Mouse (Mus musculus) forebrain, embryonic 15.5 days (tissue): ENCODE data around the gene Sf3b2. TPM values are rescaled to one million over a fixed set of nuclear protein-coding genes. Genes with fewer than 3 reads are reported as not detected.

Source experiments
- polyA plus RNA-seq: library from polyadenylated mRNA; unstranded; fragments of >200 nt; fragmentation: Nextera tagmentation; extraction: Ambion mirVana; gene quantifications from 2 replicates; pipeline ENCODE4 v1.2.1, GENCODE M21; 2015

Gene Sf3b2
- polyA plus RNA-seq, 1 experiment from 2014 or later, result 381 TPM

Other genes starting within 250 kb of the Sf3b2 start
- gene Rin1, start 245.0 kb downstream of the Sf3b2 start, polyA plus RNA-seq, result 0.97 and 2.0 TPM in 2 replicates
- 10.3 and 11.1 TPM in 2 replicates for gene Cd248, start 227.4 kb downstream of the Sf3b2 start, polyA plus RNA-seq
- gene Tmem151a, start 209.9 kb downstream of the Sf3b2 start, polyA plus RNA-seq, result 7.9 and 8.3 TPM in 2 replicates
- 53.0 and 54.3 TPM in 2 replicates for gene Yif1a, start 206.9 kb downstream of the Sf3b2 start, polyA plus RNA-seq
- 324 and 348 TPM in 2 replicates for gene Cnih2, start 196.9 kb downstream of the Sf3b2 start, polyA plus RNA-seq
- 243 and 248 TPM in 2 replicates for gene Rab1b, start 188.4 kb downstream of the Sf3b2 start, polyA plus RNA-seq
- gene Klc2, start 176.9 kb downstream of the Sf3b2 start, polyA plus RNA-seq, result 47.0 and 50.9 TPM in 2 replicates
- 32.5 and 33.3 TPM in 2 replicates for gene Pacs1, start 22.3 kb downstream of the Sf3b2 start, polyA plus RNA-seq
- 31.4 and 31.6 TPM in 2 replicates for gene Gal3st3, start 2.9 kb upstream of the Sf3b2 start, polyA plus RNA-seq
- gene Catsper1, start 40.3 kb upstream of the Sf3b2 start, polyA plus RNA-seq, result not detected in 2 replicates
- 2.7 and 3.1 TPM in 2 replicates for gene Cst6, start 54.1 kb upstream of the Sf3b2 start, polyA plus RNA-seq
- 49.6 and 52.8 TPM in 2 replicates for gene Eif1ad, start 71.3 kb upstream of the Sf3b2 start, polyA plus RNA-seq
- gene Banf1, start 71.7 kb upstream of the Sf3b2 start, polyA plus RNA-seq, result 401 and 423 TPM in 2 replicates
- gene Sart1, start 93.2 kb upstream of the Sf3b2 start, polyA plus RNA-seq, result 81.2 and 90.2 TPM in 2 replicates
- 0.10 TPM in 1 of 2 replicates, not detected in the other for gene Tsga10ip, start 107.1 kb upstream of the Sf3b2 start, polyA plus RNA-seq
- gene Drap1, start 129.5 kb upstream of the Sf3b2 start, polyA plus RNA-seq, result 306 and 315 TPM in 2 replicates
- 66.5 TPM in 2 replicates for gene AI837181, start 129.7 kb upstream of the Sf3b2 start, polyA plus RNA-seq
- gene Fosl1, start 152.1 kb upstream of the Sf3b2 start, polyA plus RNA-seq, result not detected in 2 replicates
- 10.7 and 11.4 TPM in 2 replicates for gene Ccdc85b, start 162.4 kb upstream of the Sf3b2 start, polyA plus RNA-seq
- gene Fibp, start 165.2 kb upstream of the Sf3b2 start, polyA plus RNA-seq, result 160 and 184 TPM in 2 replicates
- gene Ctsw, start 173.1 kb upstream of the Sf3b2 start, polyA plus RNA-seq, result 4.4 and 4.8 TPM in 2 replicates
- 30.1 TPM in 2 replicates for gene Efemp2, start 178.5 kb upstream of the Sf3b2 start, polyA plus RNA-seq
- gene Mus81, start 192.9 kb upstream of the Sf3b2 start, polyA plus RNA-seq, result 55.3 and 60.7 TPM in 2 replicates
- 3,659 and 3,744 TPM in 2 replicates for gene Cfl1, start 195.0 kb upstream of the Sf3b2 start, polyA plus RNA-seq
- gene 1700020D05Rik, start 208.3 kb upstream of the Sf3b2 start, polyA plus RNA-seq, result 0.39 and 0.49 TPM in 2 replicates
- 71.9 and 72.8 TPM in 2 replicates for gene Snx32, start 215.1 kb upstream of the Sf3b2 start, polyA plus RNA-seq